Mouse (Mus musculus): ENCODE data around the gene Tiam1.

The Tiam1 gene

GRCm38 (mm10) chr16:90142574-90143415 is 774 bp downstream of the Tiam1 start:
- DNase-seq, result peak; percentile 45 to 67

- peak; percentile 22 to 56 for DNase-seq
These were observed 1.4 kb downstream of the Tiam1 start for GRCm38 (mm10) chr16:90142247-90142573.

GRCm38 (mm10) chr16:90141556-90141955 is 2.0 kb downstream of the Tiam1 start:
- DNase-seq, result no peak

- no peak for DNase-seq
These were observed 3.0 kb downstream of the Tiam1 start for GRCm38 (mm10) chr16:90140571-90140970.

GRCm38 (mm10) chr16:90139696-90140095 is 3.9 kb downstream of the Tiam1 start:
- no peak for DNase-seq

- DNase-seq, result no peak
These were observed 5.4 kb downstream of the Tiam1 start for GRCm38 (mm10) chr16:90138151-90138550.

GRCm38 (mm10) chr16:90137175-90137574 is 6.4 kb downstream of the Tiam1 start:
- DNase-seq, result no peak

- no peak for DNase-seq
These were observed 8.0 kb downstream of the Tiam1 start for GRCm38 (mm10) chr16:90135580-90135979.

GRCm38 (mm10) chr16:90134351-90134750 is 9.2 kb downstream of the Tiam1 start:
- DNase-seq, result no peak

- no peak for DNase-seq
These were observed 10.8 kb downstream of the Tiam1 start for GRCm38 (mm10) chr16:90132816-90133215.

- no peak for DNase-seq
These were observed 11.2 kb downstream of the Tiam1 start for GRCm38 (mm10) chr16:90132331-90132730.

- no peak for DNase-seq
These were observed 14.6 kb downstream of the Tiam1 start for GRCm38 (mm10) chr16:90128817-90129587.

- no peak for DNase-seq
These were observed 15.2 kb downstream of the Tiam1 start for GRCm38 (mm10) chr16:90128361-90128760.

GRCm38 (mm10) chr16:90125318-90126314 is 18.0 kb downstream of the Tiam1 start:
- no peak for DNase-seq

- DNase-seq, result no peak
These were observed 20.5 kb downstream of the Tiam1 start for GRCm38 (mm10) chr16:90123091-90123490.

- no peak for DNase-seq
These were observed 21.1 kb downstream of the Tiam1 start for GRCm38 (mm10) chr16:90122439-90122838.

- no peak for DNase-seq
These were observed 21.8 kb downstream of the Tiam1 start for GRCm38 (mm10) chr16:90121799-90122198.

GRCm38 (mm10) chr16:90119969-90120368 is 23.6 kb downstream of the Tiam1 start:
- no peak for DNase-seq

GRCm38 (mm10) chr16:90116637-90117182 is 26.9 kb downstream of the Tiam1 start:
- DNase-seq, result no peak

- no peak for DNase-seq
These were observed 30.9 kb downstream of the Tiam1 start for GRCm38 (mm10) chr16:90112577-90113155.

GRCm38 (mm10) chr16:90109500-90109899 is 34.1 kb downstream of the Tiam1 start:
- DNase-seq, result no peak

Data from kidney, postnatal 25 days (tissue).